ENCODE assay signal across 10 mouse cellular contexts in genomic region chr10:88389576-88389975, GRCm38 (mm10). TPM values are rescaled to one million over a fixed set of nuclear protein-coding genes. Genes with fewer than 3 reads are reported as not detected.
DNase-seq lines count a peak whose midpoint lies in the region; ATAC-seq and TF ChIP-seq lines count a peak whose summit lies in the region.
"Had no signal": no experiment of that assay in that cellular context is flagged by ENCODE, and none has a peak within 500 bp of the region (broad histone marks: within the 10 kb centered on the region; RNA-seq: fewer than 3 reads in every experiment).

No protein-coding gene starts in this region.

- WGBS in hindbrain, embryonic 14.5 days = 64% methylated on average over 4 of the region's 4 CpGs
- 60% methylated on average over 4 of the region's 4 CpGs for WGBS in hindbrain, embryonic 10.5 days
- WGBS in bone marrow, adult 2 months = 3% methylated on average over 4 of the region's 4 CpGs
- 37% methylated on average over 4 of the region's 4 CpGs for WGBS in lung, adult 2 months

- H3K9ac ChIP-seq in hindbrain, embryonic 14.5 days = no peak overlapping the region
- H3K9ac ChIP-seq: embryonic facial prominence, embryonic 15.5 days had no signal

- H3K36me3 ChIP-seq in hindbrain, embryonic 14.5 days (replicated peaks; ENCODE audit: control insufficient read depth, insufficient read depth) = no peaks in the 10 kb centered on the region
- H3K36me3 ChIP-seq in hindbrain, embryonic 10.5 days = no peaks in the 10 kb centered on the region
- H3K36me3 ChIP-seq: embryonic facial prominence, embryonic 15.5 days had no signal

- H3K9me3 ChIP-seq in hindbrain, embryonic 14.5 days (ENCODE audit: control insufficient read depth, low read length) = no peaks in the 10 kb centered on the region
- no peaks in the 10 kb centered on the region for H3K9me3 ChIP-seq in hindbrain, embryonic 10.5 days
- H3K9me3 ChIP-seq: embryonic facial prominence, embryonic 15.5 days had no signal

- no peak for TF ChIP-seq POLR2A in bone marrow, adult 2 months (IDR thresholded peaks at IDR 0.05; ENCODE audit: borderline replicate concordance, control insufficient read depth, low read depth, low read length)
- no peak for TF ChIP-seq POLR2A in lung, adult 2 months (IDR thresholded peaks at IDR 0.05; ENCODE audit: borderline replicate concordance, extremely low read depth, low read depth, low read length)

- H3K4me3 ChIP-seq in hindbrain, embryonic 14.5 days (replicated peaks; ENCODE audit: low read length) = no peak overlapping the region
- H3K4me3 ChIP-seq in hindbrain, embryonic 10.5 days = no peak overlapping the region
- H3K4me3 ChIP-seq in bone marrow, adult 2 months (replicated peaks; ENCODE audit: control insufficient read depth, low read depth, low read length) = no peak overlapping the region
- no peak overlapping the region for H3K4me3 ChIP-seq in lung, adult 2 months (replicated peaks; ENCODE audit: extremely low read depth, low read depth, low read length)
- H3K4me3 ChIP-seq: embryonic facial prominence, embryonic 15.5 days had no signal

- ATAC-seq in hindbrain, embryonic 14.5 days (ENCODE audit: low FRiP score) = peak; percentile 34; the same call in 1 of the 2 replicates
- peak; percentile 38 for ATAC-seq in megakaryocyte progenitor cell, adult 5-6 weeks (replicated peaks; ENCODE audit: poor library complexity)

- H3K27me3 ChIP-seq in hindbrain, embryonic 14.5 days (ENCODE audit: control insufficient read depth, insufficient read depth, low read length) = no peaks in the 10 kb centered on the region
- no peaks in the 10 kb centered on the region for H3K27me3 ChIP-seq in hindbrain, embryonic 10.5 days (ENCODE audit: insufficient read depth, poor library complexity, severe bottlenecking)
- H3K27me3 ChIP-seq: embryonic facial prominence, embryonic 15.5 days had no signal

- H3K4me1 ChIP-seq in hindbrain, embryonic 14.5 days (replicated peaks; ENCODE audit: control insufficient read depth, insufficient read depth, low read length) = no peaks in the 10 kb centered on the region; the same call in 1 of the 2 replicates
- H3K4me1 ChIP-seq in hindbrain, embryonic 10.5 days (replicated peaks) = peaks cover 12% of the 10 kb centered on the region; the same call in 1 of the 2 replicates
- peaks cover 9% of the 10 kb centered on the region for H3K4me1 ChIP-seq in bone marrow, adult 2 months (ENCODE audit: control insufficient read depth, insufficient read depth, low read length)
- peaks cover 10% of the 10 kb centered on the region; the same call in 1 of the 2 replicates for H3K4me1 ChIP-seq in lung, adult 2 months (ENCODE audit: control insufficient read depth, insufficient read depth, low read length)

- no peak for TF ChIP-seq CTCF in bone marrow, adult 2 months (IDR thresholded peaks at IDR 0.05; ENCODE audit: control insufficient read depth, insufficient read depth, low read length)
- no peak for TF ChIP-seq CTCF in lung, adult 2 months (IDR thresholded peaks at IDR 0.05; ENCODE audit: insufficient read depth, low read length)

- H3K27ac ChIP-seq in hindbrain, embryonic 14.5 days = no peak overlapping the region
- no peak overlapping the region for H3K27ac ChIP-seq in hindbrain, embryonic 10.5 days
- H3K27ac ChIP-seq in bone marrow, adult 2 months (ENCODE audit: control insufficient read depth, insufficient read depth, low read depth, low read length, poor library complexity) = peak overlapping the region; percentile 81
- H3K27ac ChIP-seq: embryonic facial prominence, embryonic 15.5 days had no signal

- H3K4me2 ChIP-seq in hindbrain, embryonic 14.5 days (replicated peaks) = no peak overlapping the region

- DNase-seq in hindbrain, embryonic 14.5 days (ENCODE audit: low spot score) = no peak
- DNase-seq in hindbrain, embryonic 10.5 days (ENCODE audit: low spot score) = no peak
- peak; percentile 86 for DNase-seq in CD4-positive helper T cell, adult 2 months (ENCODE audit: low read depth, low spot score)
- DNase-seq in gastrocnemius, adult 18-20 months (ENCODE audit: low spot score) = no peak
- no peak for DNase-seq in lung, adult 2 months
- no peak for DNase-seq in kidney, adult 18-20 months
- DNase-seq: adrenal gland, adult 8-10 months had no signal

RNA-seq across cellular contexts. Expression of gene Gnptab, which starts 10.6 kb away (rescaled TPM):
- polyA plus RNA-seq in hindbrain, embryonic 14.5 days (2014; fragmentation: Nextera tagmentation; extraction: Ambion mirVana) = 23.8 TPM in 2 replicates
- 8.7 and 9.5 TPM in 2 replicates for polyA plus RNA-seq in hindbrain, embryonic 10.5 days (2016; fragmentation: Nextera tagmentation; extraction: Ambion mirVana)
- polyA plus RNA-seq in bone marrow, adult 2 months (2011; ENCODE audit: insufficient read depth, insufficient read length, low replicate concordance, missing spikeins) = 6.1 and 12.9 TPM in 2 replicates
- total RNA-seq in megakaryocyte progenitor cell, adult 5-6 weeks (2015) = 117 and 142 TPM in 2 replicates
- total RNA-seq in megakaryocyte progenitor cell, adult 5-6 weeks (2017) = 48.7 and 58.3 TPM in 2 replicates
- 10 to 100 TPM; 18.8 to 19.9 TPM for total RNA-seq in gastrocnemius, adult 18-20 months (2021)
- 12.4 and 16.6 TPM in 2 replicates for polyA plus RNA-seq in lung, adult 2 months (2012; rRNA removed)

RNA-seq across cellular contexts. Expression of gene Dram1, which starts 10.7 kb away (rescaled TPM):
- polyA plus RNA-seq in hindbrain, embryonic 14.5 days (2014; fragmentation: Nextera tagmentation; extraction: Ambion mirVana) = 0.44 and 0.82 TPM in 2 replicates
- polyA plus RNA-seq in hindbrain, embryonic 10.5 days (2016; fragmentation: Nextera tagmentation; extraction: Ambion mirVana) = 0.16 and 0.35 TPM in 2 replicates
- 4.0 and 8.4 TPM in 2 replicates for polyA plus RNA-seq in bone marrow, adult 2 months (2011; ENCODE audit: insufficient read depth, insufficient read length, low replicate concordance, missing spikeins)
- 38.5 and 45.3 TPM in 2 replicates for total RNA-seq in megakaryocyte progenitor cell, adult 5-6 weeks (2015)
- total RNA-seq in megakaryocyte progenitor cell, adult 5-6 weeks (2017) = 26.8 and 33.4 TPM in 2 replicates
- 1 to 10 TPM; 1.4 to 2.9 TPM for total RNA-seq in gastrocnemius, adult 18-20 months (2021)
- 326 and 360 TPM in 2 replicates for polyA plus RNA-seq in lung, adult 2 months (2012; rRNA removed)

Comparison
In these comparisons a context has a peak if more than half of its experiments do, and no peak if none do; other contexts are left out.
1. RNA of gene Dram1, which starts 10.7 kb away (polyA plus RNA-seq): 326 to 360 TPM in lung, adult 2 months; 4.0 to 8.4 TPM in bone marrow, adult 2 months, 0.44 to 0.82 TPM in hindbrain, embryonic 14.5 days and 0.16 to 0.35 TPM in hindbrain, embryonic 10.5 days; every median in the first group is over 10 times any median in the second.